ENCODE assay signal across 12 mouse cellular contexts in genomic region chr8:50120041-50120440, GRCm38 (mm10).
DNase-seq lines count a peak whose midpoint lies in the region; ATAC-seq and TF ChIP-seq lines count a peak whose summit lies in the region.
"Had no signal": no experiment of that assay in that cellular context is flagged by ENCODE, and none has a peak within 500 bp of the region (broad histone marks: within the 10 kb centered on the region; RNA-seq: fewer than 3 reads in every experiment).

No protein-coding gene starts in this region.

- no peaks in the 10 kb centered on the region for H3K27me3 ChIP-seq in kidney, postnatal 0 days (ENCODE audit: insufficient read depth, low read length)
- no peaks in the 10 kb centered on the region for H3K27me3 ChIP-seq in kidney, embryonic 15.5 days
- H3K27me3 ChIP-seq in liver, postnatal 0 days (ENCODE audit: insufficient read depth, low read length), result no peaks in the 10 kb centered on the region
- H3K27me3 ChIP-seq: heart, embryonic 15.5 days; hindbrain, embryonic 15.5 days; limb, embryonic 15.5 days had no signal

- H3K9me3 ChIP-seq in kidney, postnatal 0 days (replicated peaks; ENCODE audit: low read length), result no peaks in the 10 kb centered on the region
- no peaks in the 10 kb centered on the region for H3K9me3 ChIP-seq in kidney, embryonic 15.5 days (replicated peaks)
- H3K9me3 ChIP-seq in liver, postnatal 0 days (ENCODE audit: low read length), result no peaks in the 10 kb centered on the region
- H3K9me3 ChIP-seq: heart, embryonic 15.5 days; hindbrain, embryonic 15.5 days; limb, embryonic 15.5 days had no signal

- H3K9ac ChIP-seq in kidney, postnatal 0 days (ENCODE audit: low read depth, low read length), result no peak overlapping the region
- H3K9ac ChIP-seq in kidney, embryonic 15.5 days, result no peak overlapping the region
- H3K9ac ChIP-seq in liver, postnatal 0 days (replicated peaks), result no peak overlapping the region
- H3K9ac ChIP-seq: heart, embryonic 15.5 days; hindbrain, embryonic 15.5 days; limb, embryonic 15.5 days had no signal

- no peak overlapping the region for H3K27ac ChIP-seq in kidney, postnatal 0 days
- H3K27ac ChIP-seq in kidney, embryonic 15.5 days, result no peak overlapping the region
- H3K27ac ChIP-seq in layer of hippocampus, adult 2 months, result peak overlapping the region; percentile 48
- no peak overlapping the region for H3K27ac ChIP-seq in liver, postnatal 0 days (ENCODE audit: low read depth)
- H3K27ac ChIP-seq: heart, embryonic 15.5 days; hindbrain, embryonic 15.5 days; limb, embryonic 15.5 days had no signal

- no peak for ATAC-seq in kidney, postnatal 0 days (replicated peaks; ENCODE audit: low FRiP score, low read depth)
- no peak for ATAC-seq in kidney, embryonic 15.5 days (replicated peaks; ENCODE audit: low FRiP score)
- no peak for ATAC-seq in liver, postnatal 0 days

- 78% methylated on average over 9 of the region's 9 CpGs for WGBS in kidney, postnatal 0 days
- 80% methylated on average over 9 of the region's 9 CpGs for WGBS in kidney, embryonic 15.5 days
- 74% methylated on average over 9 of the region's 9 CpGs for WGBS in liver, postnatal 0 days (ENCODE audit: insufficient replicate concordance)

- peak; percentile 49 for TF ChIP-seq CTCF in kidney, postnatal 0 days (IDR thresholded peaks at IDR 0.05; ENCODE audit: low read depth)
- peak; percentile 74 for TF ChIP-seq CTCF in layer of hippocampus, adult 2 months (conservative IDR thresholded peaks at IDR 0.05)
- no peak for TF ChIP-seq CTCF in liver, postnatal 0 days (IDR thresholded peaks at IDR 0.05; ENCODE audit: low read depth)

- TF ChIP-seq EP300 in liver, postnatal 0 days (IDR thresholded peaks at IDR 0.05; ENCODE audit: low read depth), result no peak

- no peak for DNase-seq in kidney, postnatal 0 days (ENCODE audit: low spot score)
- DNase-seq in right cerebral cortex, postnatal 4 days, result peak; percentile 4
- no peak for DNase-seq in right cerebral cortex, postnatal 25 days
- peak; percentile 13 to 17 for DNase-seq in layer of hippocampus, adult 2 months (ENCODE audit: low spot score in 2 of 2)
- DNase-seq in liver, postnatal 0 days, result no peak
- no peak for DNase-seq in lung, adult 18-20 months
- DNase-seq: kidney, adult 8-10 months; thymus, adult 2 months had no signal

- no peak overlapping the region for H3K4me2 ChIP-seq in kidney, postnatal 0 days (ENCODE audit: low read length)
- no peak overlapping the region for H3K4me2 ChIP-seq in kidney, embryonic 15.5 days
- H3K4me2 ChIP-seq in liver, postnatal 0 days (ENCODE audit: low read depth, low read length), result no peak overlapping the region
- H3K4me2 ChIP-seq: heart, embryonic 15.5 days; hindbrain, embryonic 15.5 days; limb, embryonic 15.5 days had no signal

- no peak overlapping the region for H3K4me3 ChIP-seq in kidney, postnatal 0 days (replicated peaks; ENCODE audit: low read depth, low read length)
- no peak overlapping the region for H3K4me3 ChIP-seq in kidney, embryonic 15.5 days (replicated peaks)
- peak overlapping the region; percentile 57 for H3K4me3 ChIP-seq in layer of hippocampus, adult 2 months
- H3K4me3 ChIP-seq in liver, postnatal 0 days (ENCODE audit: low read depth, low read length), result no peak overlapping the region
- H3K4me3 ChIP-seq: heart, embryonic 15.5 days; hindbrain, embryonic 15.5 days; limb, embryonic 15.5 days had no signal

- H3K36me3 ChIP-seq in kidney, postnatal 0 days (ENCODE audit: insufficient read depth, low read length), result no peaks in the 10 kb centered on the region
- H3K36me3 ChIP-seq in kidney, embryonic 15.5 days, result no peaks in the 10 kb centered on the region
- H3K36me3 ChIP-seq in liver, postnatal 0 days (replicated peaks; ENCODE audit: insufficient read depth, low read length), result no peaks in the 10 kb centered on the region
- H3K36me3 ChIP-seq: heart, embryonic 15.5 days; hindbrain, embryonic 15.5 days; limb, embryonic 15.5 days had no signal

- no peaks in the 10 kb centered on the region for H3K4me1 ChIP-seq in kidney, postnatal 0 days (replicated peaks; ENCODE audit: insufficient read depth, low read length)
- no peaks in the 10 kb centered on the region for H3K4me1 ChIP-seq in kidney, embryonic 15.5 days
- H3K4me1 ChIP-seq in liver, postnatal 0 days (ENCODE audit: insufficient read depth), result no peaks in the 10 kb centered on the region
- H3K4me1 ChIP-seq: heart, embryonic 15.5 days; hindbrain, embryonic 15.5 days; limb, embryonic 15.5 days had no signal

Comparison
In these comparisons a context has a peak if more than half of its experiments do, and no peak if none do; other contexts are left out.
1. DNase-seq: peak in right cerebral cortex, postnatal 4 days (single experiment) and layer of hippocampus, adult 2 months (2 of 2); none in kidney, postnatal 0 days (single experiment), right cerebral cortex, postnatal 25 days (single experiment), liver, postnatal 0 days (single experiment) and lung, adult 18-20 months (0 of 2).